Mouse (Mus musculus) kidney, embryonic 14.5 days (tissue): ENCODE measurements around the gene Wdr59. TPM values are rescaled to one million over a fixed set of nuclear protein-coding genes. Genes with fewer than 3 reads are reported as not detected.

Experiments used
- ATAC-seq: fragments of 200-750 bp; cut with Nextera tagmentation; 2 replicates; pipeline ENCODE4 v1.8.0; 2017; ENCODE audit warnings: moderate number of reproducible peaks, mild to moderate bottlenecking, moderate TSS enrichment, moderate library complexity; ENCODE audit not compliant: low FRiP score, low TSS enrichment
- H3K27ac ChIP-seq: fragments of 300-500 bp; sonication (generic); 2 replicates; pipeline ENCODE4 v1.5.1; 2014; ENCODE audit warnings: low read depth, mild to moderate bottlenecking, low read length, moderate library complexity, mixed read lengths
- H3K27me3 ChIP-seq: fragments of 300-500 bp; sonication (generic); 2 replicates; pipeline ENCODE4 v1.6.1; 2014; ENCODE audit warnings: mild to moderate bottlenecking, low read length; ENCODE audit not compliant: control insufficient read depth, insufficient read depth
- H3K36me3 ChIP-seq: fragments of 300-500 bp; sonication (generic); 2 replicates; pipeline ENCODE4 v1.6.1; 2014; ENCODE audit warnings: low read length, mixed read lengths; ENCODE audit not compliant: control insufficient read depth, insufficient read depth
- H3K4me1 ChIP-seq: fragments of 300-500 bp; sonication (generic); 2 replicates; pipeline ENCODE4 v1.6.1; 2014; ENCODE audit warnings: low read length, mixed read lengths; ENCODE audit not compliant: control insufficient read depth, insufficient read depth
- H3K4me2 ChIP-seq: fragments of 300-500 bp; sonication (generic); replicated peaks from 2 replicates; pipeline ENCODE4 v1.6.1; 2014; ENCODE audit warnings: low read depth, mild to moderate bottlenecking, low read length
- H3K4me3 ChIP-seq: fragments of 300-500 bp; sonication (generic); 2 replicates; pipeline ENCODE4 v1.5.1; 2014; ENCODE audit warnings: mild to moderate bottlenecking, low read length
- H3K9ac ChIP-seq: fragments of 300-500 bp; sonication (generic); 2 replicates; pipeline ENCODE4 v1.6.1; 2014; ENCODE audit warnings: low read depth, mild to moderate bottlenecking, low read length, moderate library complexity
- H3K9me3 ChIP-seq: fragments of 300-500 bp; sonication (generic); 2 replicates; pipeline ENCODE4 v1.6.1; 2016; ENCODE audit warnings: low read length; ENCODE audit not compliant: control insufficient read depth
- WGBS: fragments of 180-500 bp; shearing (Covaris S2); extraction: QIAGEN DNeasy Blood & Tissue Kit; methylation state at CpG from one replicate; pipeline ENCODE4 v1.1.7; 2014; 5-methylcytosine and 5-hydroxymethylcytosine counted together
- microRNA-seq: library from miRNA; unstranded; fragments of <30 nt; microRNA quantifications from one replicate; pipeline ENCODE4, GENCODE M21; 2016
- polyA plus RNA-seq: library from polyadenylated mRNA; unstranded; fragments of >200 nt; fragmentation: Nextera tagmentation; extraction: Ambion mirVana; gene quantifications from 2 replicates; pipeline ENCODE4 v1.2.1, GENCODE M21; 2014

Wdr59 gene
- polyA plus RNA-seq, 1 experiment from 2014 or later: 6.2 TPM

DNA sequence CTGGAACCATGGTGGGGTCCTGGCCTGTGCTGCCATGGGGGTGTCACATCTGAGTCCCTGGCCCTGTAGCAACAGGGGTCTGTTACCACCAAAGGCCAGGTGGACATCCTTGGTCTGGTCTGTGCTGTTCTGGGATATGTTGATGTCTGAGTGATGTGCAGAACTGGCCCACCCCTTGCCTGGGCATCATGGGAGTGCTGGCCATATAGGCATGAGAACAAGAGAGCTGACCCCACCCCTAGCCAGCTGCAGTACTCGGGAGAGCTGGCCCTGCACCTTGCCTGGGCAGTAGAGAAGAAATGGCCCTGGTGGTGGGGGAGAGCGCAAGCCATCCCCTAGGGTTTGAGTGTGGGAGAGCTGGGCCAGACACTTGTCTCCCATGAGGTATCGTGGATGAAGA, 102.7 kb downstream of the Wdr59 start:
- 73% methylated on average over 3 of the region's 3 CpGs for WGBS
- Histone ChIP-seq H3K4me3 (no peak overlapping the region), H3K9me3 (no peaks in the 10 kb centered on the region), H3K4me2 (no peak overlapping the region), H3K27me3 (no peaks in the 10 kb centered on the region), H3K27ac (no peak overlapping the region), H3K4me1 (no peaks in the 10 kb centered on the region), H3K9ac (no peak overlapping the region), H3K36me3 (no peaks in the 10 kb centered on the region)
- ATAC-seq: peak; percentile 35; the same call in 1 of the 2 replicates

- H3K9me3 ChIP-seq: no peaks in the 10 kb centered on the region
- no peak overlapping the region for H3K27ac ChIP-seq
- no peaks in the 10 kb centered on the region for H3K4me1 ChIP-seq
- no peak overlapping the region for H3K4me3 ChIP-seq
- H3K9ac ChIP-seq: no peak overlapping the region
- ATAC-seq: 0 out of 2 replicates have a peak, but pooled peaks have one; percentile 24
- no peak overlapping the region for H3K4me2 ChIP-seq
- H3K36me3 ChIP-seq: no peaks in the 10 kb centered on the region
- H3K27me3 ChIP-seq: no peaks in the 10 kb centered on the region
- 33% methylated on average over 9 of the region's 9 CpGs for WGBS
These were observed 103.3 kb downstream of the Wdr59 start for GRCm38 (mm10) chr8:111418601-111419000.

DNA sequence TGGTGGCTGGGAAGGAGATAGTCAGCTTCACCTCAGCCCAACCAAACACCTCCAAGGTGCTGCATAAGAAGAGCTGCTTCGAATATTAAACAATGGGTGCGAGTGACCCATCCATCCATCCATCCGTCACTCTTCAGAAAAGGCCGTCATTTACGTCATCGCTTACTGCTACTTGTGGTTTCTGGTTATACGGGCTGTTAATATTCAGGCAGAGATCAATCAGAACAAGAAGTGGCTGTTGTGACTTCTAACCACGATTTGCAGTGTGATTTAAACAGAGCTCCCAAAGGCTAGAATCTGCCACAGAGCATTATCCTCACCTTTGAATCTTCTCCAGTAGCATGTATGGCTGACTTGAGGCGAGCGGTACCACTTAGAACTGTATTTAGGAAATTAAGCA, 104.7 kb downstream of the Wdr59 start:
- H3K9me3 ChIP-seq: no peaks in the 10 kb centered on the region
- no peak overlapping the region for H3K4me2 ChIP-seq
- no peak for ATAC-seq
- H3K27ac ChIP-seq: no peak overlapping the region
- WGBS: 86% methylated on average over 10 of the region's 10 CpGs
- H3K9ac ChIP-seq: no peak overlapping the region
- no peaks in the 10 kb centered on the region for H3K27me3 ChIP-seq
- H3K36me3 ChIP-seq: no peaks in the 10 kb centered on the region
- H3K4me3 ChIP-seq: no peak overlapping the region
- H3K4me1 ChIP-seq: no peaks in the 10 kb centered on the region

DNA sequence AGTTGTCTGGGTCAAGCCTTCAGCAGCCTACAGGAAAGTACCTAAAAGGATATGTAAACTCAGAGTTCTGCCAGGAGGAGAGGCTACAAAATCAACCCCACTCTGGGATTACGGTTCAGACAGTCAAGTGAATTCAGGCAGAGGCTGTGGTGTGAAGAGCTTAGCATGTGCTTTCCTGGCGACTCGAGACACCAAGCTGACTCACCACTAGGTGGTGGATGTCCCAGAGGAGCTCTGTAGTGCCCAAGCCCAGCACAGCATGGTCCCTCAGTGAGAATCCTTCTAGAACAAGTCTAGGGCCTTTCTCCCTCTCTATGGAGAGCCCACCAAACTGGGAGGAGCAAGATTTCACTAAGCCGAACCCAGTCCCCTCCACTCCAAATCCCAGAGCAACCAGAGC, 118.5 kb downstream of the Wdr59 start:
- Histone ChIP-seq H3K9ac (no peak overlapping the region), H3K4me3 (no peak overlapping the region), H3K4me1 (no peaks in the 10 kb centered on the region), H3K9me3 (no peaks in the 10 kb centered on the region), H3K27me3 (no peaks in the 10 kb centered on the region; the same call in 1 of the 2 replicates), H3K36me3 (no peaks in the 10 kb centered on the region), H3K27ac (no peak overlapping the region), H3K4me2 (no peak overlapping the region)
- ATAC-seq: no peak
- 45% methylated on average over 4 of the region's 4 CpGs for WGBS

Small RNA genes within 50 kb of the gene (microRNA-seq; reads per million reads assigned to microRNA genes)
- not detected for gene Mir1957b

Other genes starting within 250 kb of the Wdr59 start
- 36.7 and 75.0 TPM in 2 replicates for gene Rfwd3, start 221.9 kb downstream of the Wdr59 start, polyA plus RNA-seq
- gene Mlkl, start 183.9 kb downstream of the Wdr59 start, polyA plus RNA-seq: 0.76 and 1.7 TPM in 2 replicates
- 0.84 and 0.90 TPM in 2 replicates for gene Fa2h, start 128.3 kb downstream of the Wdr59 start, polyA plus RNA-seq
- gene Znrf1, start 14.0 kb upstream of the Wdr59 start, polyA plus RNA-seq: 28.1 and 37.4 TPM in 2 replicates
- gene Ldhd, start 108.3 kb upstream of the Wdr59 start, polyA plus RNA-seq: 0.53 and 0.99 TPM in 2 replicates
- gene Zfp1, start 121.3 kb upstream of the Wdr59 start, polyA plus RNA-seq: 23.3 and 24.8 TPM in 2 replicates
- not detected in 2 replicates for gene Ctrb1, start 168.9 kb upstream of the Wdr59 start, polyA plus RNA-seq
- 39.1 and 55.6 TPM in 2 replicates for gene Bcar1, start 221.7 kb upstream of the Wdr59 start, polyA plus RNA-seq